17 mouse cellular contexts compared by ENCODE assay signal in the genomic region with DNA sequence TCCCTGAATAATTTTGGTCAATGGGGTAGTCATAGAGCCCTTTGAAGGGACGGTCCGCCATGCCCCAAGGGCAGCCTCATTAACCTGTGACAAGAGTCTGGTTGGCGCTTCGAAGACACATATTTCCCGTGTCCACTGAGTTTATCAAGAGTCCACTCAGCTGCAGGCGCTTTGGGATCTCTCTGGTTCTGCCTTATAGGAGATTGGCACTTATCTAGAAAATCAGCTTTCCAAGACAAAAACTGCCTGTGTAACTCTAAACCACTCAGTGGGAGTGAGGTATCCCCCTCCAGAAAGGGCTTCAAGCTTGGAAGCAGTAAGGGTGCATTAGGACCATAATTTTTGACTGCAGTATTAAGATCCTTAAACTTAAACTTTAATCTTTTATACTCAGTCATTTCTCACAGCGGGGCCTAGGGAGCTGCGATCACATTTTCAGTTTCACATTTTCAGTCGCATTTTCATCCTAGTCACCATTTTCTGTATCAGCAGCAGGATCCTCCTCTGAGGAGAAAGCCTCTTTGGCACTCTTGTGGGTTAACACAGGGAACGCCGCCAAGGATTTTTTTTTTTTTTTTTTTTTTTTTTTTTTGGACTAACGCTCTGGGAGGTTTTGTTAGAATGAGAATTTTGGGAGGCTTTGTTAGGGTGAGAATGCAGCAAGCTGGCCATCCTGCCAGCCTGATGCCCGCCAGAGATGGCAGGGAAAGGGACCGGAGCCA.
"Had no signal": no experiment of that assay in that cellular context is flagged by ENCODE, and none has a peak within 500 bp of the region (broad histone marks: within the 10 kb centered on the region; RNA-seq: fewer than 3 reads in every experiment).

No protein-coding gene starts in this region.

- H3K4me1 ChIP-seq: limb, embryonic 12.5 days; liver, embryonic 13.5 days; lung, embryonic 15.5 days; megakaryocyte, embryonic 14.5 days; midbrain, embryonic 15.5 days; neural tube, embryonic 15.5 days had no signal

- H3K27ac ChIP-seq: layer of hippocampus, adult 2 months; limb, embryonic 12.5 days; liver, embryonic 13.5 days; lung, embryonic 15.5 days; macrophage; midbrain, embryonic 15.5 days; neural tube, embryonic 15.5 days had no signal

- H3K4me2 ChIP-seq: limb, embryonic 12.5 days; liver, embryonic 13.5 days; lung, embryonic 15.5 days; midbrain, embryonic 11.5 days; midbrain, embryonic 15.5 days; neural tube, embryonic 15.5 days had no signal

- ATAC-seq: liver, postnatal 0 days; midbrain, embryonic 15.5 days had no signal

- H3K9me3 ChIP-seq: limb, embryonic 12.5 days; liver, embryonic 13.5 days; lung, embryonic 15.5 days; midbrain, embryonic 15.5 days; neural tube, embryonic 15.5 days had no signal

- H3K4me3 ChIP-seq: layer of hippocampus, adult 2 months; limb, embryonic 12.5 days; liver, embryonic 13.5 days; lung, embryonic 15.5 days; megakaryocyte, embryonic 14.5 days; midbrain, embryonic 15.5 days; neural tube, embryonic 15.5 days had no signal

- H3K9ac ChIP-seq: limb, embryonic 12.5 days; liver, embryonic 13.5 days; liver, postnatal 0 days; lung, embryonic 15.5 days; midbrain, embryonic 15.5 days; neural tube, embryonic 15.5 days had no signal

- H3K36me3 ChIP-seq: limb, embryonic 12.5 days; liver, embryonic 13.5 days; lung, embryonic 15.5 days; midbrain, embryonic 15.5 days; neural tube, embryonic 15.5 days had no signal

- H3K27me3 ChIP-seq: limb, embryonic 12.5 days; liver, embryonic 13.5 days; lung, embryonic 15.5 days; megakaryocyte, embryonic 14.5 days; midbrain, embryonic 15.5 days; neural tube, embryonic 15.5 days had no signal

- DNase-seq: kidney, postnatal 10 days; kidney, postnatal 4 days; liver; liver, embryonic 13.5 days; liver, postnatal 0 days; lung, postnatal 14 days; right cerebral cortex, adult 18-20 months; right cerebral cortex, postnatal 25 days; thymus, postnatal 36 days had no signal
